In the genomic region with DNA sequence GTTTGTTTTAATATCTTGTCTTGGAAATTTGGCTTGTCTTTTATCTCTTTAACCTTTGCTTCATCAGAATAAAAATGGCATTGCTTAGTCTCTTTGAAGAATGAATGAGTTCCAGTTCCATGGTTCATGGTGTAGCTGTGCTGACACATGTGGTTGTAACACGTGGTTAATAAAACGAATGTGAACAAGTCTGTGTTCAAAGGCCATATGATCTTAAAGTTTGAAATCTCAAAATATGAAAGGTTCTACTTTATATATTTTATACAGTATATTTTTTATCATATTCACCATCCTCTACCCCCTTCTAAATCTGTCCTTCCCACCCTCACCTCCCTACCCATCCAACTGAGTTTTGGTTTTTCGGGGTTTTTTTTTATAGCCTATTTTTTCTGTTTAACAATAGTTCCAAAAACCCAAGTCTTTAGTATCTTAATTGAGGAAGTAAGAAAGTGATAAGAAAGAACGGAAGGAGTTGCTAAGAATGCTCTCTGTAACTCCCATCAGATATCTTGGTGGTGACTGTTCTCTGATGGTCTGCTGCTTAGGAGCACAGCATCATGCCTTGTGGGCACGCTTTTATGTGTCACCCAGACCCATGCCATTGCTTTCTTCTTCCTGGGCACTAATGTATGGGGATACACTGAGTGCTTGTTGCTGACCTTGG, we compare ENCODE assay signal across 22 mouse cellular contexts. TPM values are rescaled to one million over a fixed set of nuclear protein-coding genes. Genes with fewer than 3 reads are reported as not detected.
A peak's percentile ranks its signal among the peaks of the same experiment; 100 is the strongest.
DNase-seq lines count a peak whose midpoint lies in the region; ATAC-seq and TF ChIP-seq lines count a peak whose summit lies in the region.
"Had no signal": no experiment of that assay in that cellular context is flagged by ENCODE, and none has a peak within 500 bp of the region (broad histone marks: within the 10 kb centered on the region; RNA-seq: fewer than 3 reads in every experiment).

No protein-coding gene starts in this region.

- no peak overlapping the region for H3K4me2 ChIP-seq in liver, embryonic 13.5 days
- no peak overlapping the region for H3K4me2 ChIP-seq in liver, postnatal 0 days (ENCODE audit: low read depth, low read length)
- H3K4me2 ChIP-seq in midbrain, embryonic 11.5 days: no peak overlapping the region
- H3K4me2 ChIP-seq in midbrain, embryonic 15.5 days: no peak overlapping the region
- H3K4me2 ChIP-seq in liver, embryonic 15.5 days: no peak overlapping the region
- H3K4me2 ChIP-seq: forebrain, embryonic 13.5 days; heart, embryonic 11.5 days; hindbrain, embryonic 12.5 days; hindbrain, embryonic 15.5 days had no signal

- no peak for DNase-seq in liver, embryonic 13.5 days
- no peak for DNase-seq in liver, postnatal 0 days
- DNase-seq in midbrain, embryonic 11.5 days (ENCODE audit: low spot score, missing footprints): peak; percentile 51
- no peak for DNase-seq in lung, postnatal 14 days
- DNase-seq: adrenal gland, postnatal 10 days; adrenal gland, postnatal 36 days; cerebellum, adult 18-20 months; cerebellum, adult 9-10 months; cerebellum, postnatal 14 days; gastrocnemius, adult 2 months; gastrocnemius, postnatal 14 days had no signal

- peak overlapping the region; percentile 27; the same call in 1 of the 2 replicates for H3K9ac ChIP-seq in liver, embryonic 13.5 days
- H3K9ac ChIP-seq in liver, postnatal 0 days (replicated peaks): no peak overlapping the region
- no peak overlapping the region for H3K9ac ChIP-seq in midbrain, embryonic 11.5 days (ENCODE audit: low read length)
- no peak overlapping the region for H3K9ac ChIP-seq in midbrain, embryonic 15.5 days
- H3K9ac ChIP-seq in liver, embryonic 15.5 days: no peak overlapping the region
- H3K9ac ChIP-seq: forebrain, embryonic 13.5 days; hindbrain, embryonic 12.5 days; hindbrain, embryonic 15.5 days had no signal

- TF ChIP-seq CTCF in liver, postnatal 0 days (IDR thresholded peaks at IDR 0.05; ENCODE audit: low read depth): no peak

- H3K27me3 ChIP-seq in liver, embryonic 13.5 days: no peaks in the 10 kb centered on the region
- no peaks in the 10 kb centered on the region for H3K27me3 ChIP-seq in liver, postnatal 0 days (ENCODE audit: insufficient read depth, low read length)
- H3K27me3 ChIP-seq in midbrain, embryonic 11.5 days (ENCODE audit: control insufficient read depth, insufficient read depth, low read length): no peaks in the 10 kb centered on the region
- H3K27me3 ChIP-seq in midbrain, embryonic 15.5 days (replicated peaks): no peaks in the 10 kb centered on the region
- H3K27me3 ChIP-seq in liver, embryonic 15.5 days: no peaks in the 10 kb centered on the region
- H3K27me3 ChIP-seq: forebrain, embryonic 13.5 days; hindbrain, embryonic 12.5 days; hindbrain, embryonic 15.5 days; Patski had no signal

- peaks cover 66% of the 10 kb centered on the region for H3K36me3 ChIP-seq in liver, embryonic 13.5 days
- peaks cover 37% of the 10 kb centered on the region for H3K36me3 ChIP-seq in liver, postnatal 0 days (replicated peaks; ENCODE audit: insufficient read depth, low read length)
- H3K36me3 ChIP-seq in midbrain, embryonic 11.5 days (ENCODE audit: control insufficient read depth, insufficient read depth, low read length): peaks cover 5% of the 10 kb centered on the region; the same call in 1 of the 2 replicates
- H3K36me3 ChIP-seq in midbrain, embryonic 15.5 days (replicated peaks): peaks cover 24% of the 10 kb centered on the region
- peaks cover 61% of the 10 kb centered on the region for H3K36me3 ChIP-seq in liver, embryonic 15.5 days (replicated peaks)

- H3K27ac ChIP-seq in liver, embryonic 13.5 days: peak overlapping the region; percentile 56
- H3K27ac ChIP-seq in liver, postnatal 0 days (ENCODE audit: low read depth): no peak overlapping the region
- H3K27ac ChIP-seq in midbrain, embryonic 11.5 days (ENCODE audit: low read depth, low read length): no peak overlapping the region
- no peak overlapping the region for H3K27ac ChIP-seq in midbrain, embryonic 15.5 days
- peak overlapping the region; percentile 35; the same call in 1 of the 2 replicates for H3K27ac ChIP-seq in liver, embryonic 15.5 days (replicated peaks)
- H3K27ac ChIP-seq: forebrain, embryonic 10.5 days; forebrain, embryonic 13.5 days; gastrocnemius, adult 2 months; hindbrain, embryonic 12.5 days; hindbrain, embryonic 15.5 days had no signal

- WGBS in liver, embryonic 13.5 days (ENCODE audit: insufficient replicate concordance): 42% methylated on average over 5 of the region's 5 CpGs
- 59% methylated on average over 5 of the region's 5 CpGs for WGBS in liver, postnatal 0 days (ENCODE audit: insufficient replicate concordance)
- 95% methylated on average over 5 of the region's 5 CpGs for WGBS in midbrain, embryonic 11.5 days
- WGBS in midbrain, embryonic 15.5 days: 92% methylated on average over 5 of the region's 5 CpGs
- 36% methylated on average over 5 of the region's 5 CpGs for whole genome bisulfite sequencing in liver, embryonic 15.5 days (ENCODE audit: insufficient replicate concordance)

- H3K4me1 ChIP-seq in liver, embryonic 13.5 days (replicated peaks): peaks cover 78% of the 10 kb centered on the region
- peaks cover 30% of the 10 kb centered on the region for H3K4me1 ChIP-seq in liver, postnatal 0 days (ENCODE audit: insufficient read depth)
- H3K4me1 ChIP-seq in midbrain, embryonic 11.5 days (ENCODE audit: control insufficient read depth, insufficient read depth, low read length): peaks cover 12% of the 10 kb centered on the region
- peaks cover 29% of the 10 kb centered on the region for H3K4me1 ChIP-seq in midbrain, embryonic 15.5 days
- peaks cover 75% of the 10 kb centered on the region for H3K4me1 ChIP-seq in liver, embryonic 15.5 days (replicated peaks)

- H3K9me3 ChIP-seq in liver, embryonic 13.5 days (replicated peaks): no peaks in the 10 kb centered on the region
- no peaks in the 10 kb centered on the region for H3K9me3 ChIP-seq in liver, postnatal 0 days (ENCODE audit: low read length)
- no peaks in the 10 kb centered on the region for H3K9me3 ChIP-seq in midbrain, embryonic 11.5 days (ENCODE audit: control insufficient read depth, low read length)
- no peaks in the 10 kb centered on the region for H3K9me3 ChIP-seq in midbrain, embryonic 15.5 days
- no peaks in the 10 kb centered on the region for H3K9me3 ChIP-seq in liver, embryonic 15.5 days (replicated peaks)
- H3K9me3 ChIP-seq: forebrain, embryonic 10.5 days; forebrain, embryonic 13.5 days; hindbrain, embryonic 12.5 days; hindbrain, embryonic 15.5 days had no signal

- no peak overlapping the region for H3K4me3 ChIP-seq in liver, embryonic 13.5 days (replicated peaks)
- no peak overlapping the region for H3K4me3 ChIP-seq in liver, postnatal 0 days (ENCODE audit: low read depth, low read length)
- H3K4me3 ChIP-seq in midbrain, embryonic 11.5 days (ENCODE audit: low read depth, low read length): no peak overlapping the region
- no peak overlapping the region for H3K4me3 ChIP-seq in midbrain, embryonic 15.5 days
- H3K4me3 ChIP-seq in liver, embryonic 15.5 days (replicated peaks): no peak overlapping the region
- H3K4me3 ChIP-seq: forebrain, embryonic 10.5 days; forebrain, embryonic 13.5 days; gastrocnemius, adult 2 months; hindbrain, embryonic 12.5 days; hindbrain, embryonic 15.5 days had no signal

- no peak for ATAC-seq in liver, embryonic 13.5 days (ENCODE audit: low read depth)
- ATAC-seq in liver, postnatal 0 days: no peak
- no peak for ATAC-seq in midbrain, embryonic 11.5 days (ENCODE audit: low FRiP score)
- no peak for ATAC-seq in midbrain, embryonic 15.5 days (replicated peaks)
- ATAC-seq in liver, embryonic 15.5 days (ENCODE audit: insufficient read depth): no peak
- no peak for ATAC-seq in inflammation-experienced regulatory T-cells, adult 6 months
- ATAC-seq: CD4-positive, CD25-positive, alpha-beta regulatory T cell, adult 4 months; forebrain, embryonic 13.5 days; forebrain, embryonic 16.5 days; Patski had no signal

- no peak for TF ChIP-seq EP300 in liver, postnatal 0 days (IDR thresholded peaks at IDR 0.05; ENCODE audit: low read depth)

RNA-seq across cellular contexts. Expression of gene Mesd, which starts 11.9 kb away (rescaled TPM):
- 59.6 and 68.8 TPM in 2 replicates for polyA plus RNA-seq in liver, embryonic 13.5 days (2015; fragmentation: Nextera tagmentation; extraction: Ambion mirVana)
- polyA plus RNA-seq in liver, postnatal 0 days (2015; fragmentation: Nextera tagmentation; extraction: Ambion mirVana): 35.8 and 39.6 TPM in 2 replicates
- 80.3 and 84.4 TPM in 2 replicates for polyA plus RNA-seq in midbrain, embryonic 11.5 days (2014; fragmentation: Nextera tagmentation; extraction: Ambion mirVana)
- polyA plus RNA-seq in midbrain, embryonic 15.5 days (2015; fragmentation: Nextera tagmentation; extraction: Ambion mirVana): 64.7 and 67.1 TPM in 2 replicates
- 41.7 and 46.9 TPM in 2 replicates for polyA plus RNA-seq in liver, embryonic 15.5 days (2015; fragmentation: Nextera tagmentation; extraction: Ambion mirVana)
- 10 to 100 TPM; 29.1 to 53.3 (median 49.6) TPM for polyA plus RNA-seq in inflammation-experienced regulatory T-cells, adult 6 months (2017; shearing (Covaris generic))

RNA-seq across cellular contexts. Expression of gene Tlnrd1, which starts 12.1 kb away (rescaled TPM):
- polyA plus RNA-seq in liver, embryonic 13.5 days (2015; fragmentation: Nextera tagmentation; extraction: Ambion mirVana): 8.9 and 10.0 TPM in 2 replicates
- polyA plus RNA-seq in liver, postnatal 0 days (2015; fragmentation: Nextera tagmentation; extraction: Ambion mirVana): 6.0 and 7.7 TPM in 2 replicates
- 13.1 and 16.8 TPM in 2 replicates for polyA plus RNA-seq in midbrain, embryonic 11.5 days (2014; fragmentation: Nextera tagmentation; extraction: Ambion mirVana)
- polyA plus RNA-seq in midbrain, embryonic 15.5 days (2015; fragmentation: Nextera tagmentation; extraction: Ambion mirVana): 10.1 and 12.1 TPM in 2 replicates
- 11.1 and 13.4 TPM in 2 replicates for polyA plus RNA-seq in liver, embryonic 15.5 days (2015; fragmentation: Nextera tagmentation; extraction: Ambion mirVana)
- 1 to 10 TPM in 1 of 3 experiments, under 1 TPM in 2; 0.71 to 1.1 (median 0.86) TPM for polyA plus RNA-seq in inflammation-experienced regulatory T-cells, adult 6 months (2017; shearing (Covaris generic))

Comparison
In these comparisons a context has a peak if more than half of its experiments do, and no peak if none do; other contexts are left out.
1. H3K27ac ChIP-seq: peak in liver, embryonic 13.5 days (single experiment) and liver, embryonic 15.5 days (single experiment); none in liver, postnatal 0 days (single experiment), midbrain, embryonic 11.5 days (single experiment) and midbrain, embryonic 15.5 days (single experiment).